Mouse (Mus musculus) C2C12 (cell line): ENCODE measurements around the gene Ghr.

Experiments
- CEBPB ChIP-seq: IDR thresholded peaks from one replicate; pipeline ENCODE4 v1.6.1; 2011; ENCODE audit warnings: low read depth, mild to moderate bottlenecking, control low read depth, moderate library complexity
- CTCF ChIP-seq: IDR thresholded peaks from one replicate; pipeline ENCODE4 v1.5.1; 2011; ENCODE audit not compliant: control insufficient read depth, insufficient read depth, insufficient read length
- FOSL1 ChIP-seq: IDR thresholded peaks from one replicate; pipeline ENCODE4 v1.8.0; 2011; ENCODE audit warnings: mild to moderate bottlenecking, low read length; ENCODE audit not compliant: poor library complexity, insufficient read depth, severe bottlenecking
- MAX ChIP-seq: IDR thresholded peaks from one replicate; pipeline ENCODE4 v1.6.1; 2011; ENCODE audit warnings: mild to moderate bottlenecking, control low read depth
- MYOD1 ChIP-seq: IDR thresholded peaks from one replicate; pipeline ENCODE4 v1.6.1; 2011; ENCODE audit warnings: low read depth; ENCODE audit not compliant: control insufficient read depth, insufficient read length
- MYOG ChIP-seq: IDR thresholded peaks from one replicate; pipeline ENCODE4 v1.6.1; 2011; ENCODE audit not compliant: control insufficient read depth, insufficient read length; ENCODE audit errors: extremely low read depth
- USF1 ChIP-seq: IDR thresholded peaks from one replicate; pipeline ENCODE4 v1.6.1; 2011; ENCODE audit warnings: low read depth, mild to moderate bottlenecking, control low read depth, moderate library complexity

GRCm38 (mm10) chr15:3441506-3442286, 141.6 kb downstream of the Ghr start:
- TF ChIP-seq CTCF (peak; percentile 47), MAX (no peak), USF1 (no peak), CEBPB (no peak), MYOG (no peak), MYOD1 (no peak), FOSL1 (no peak)
